Mouse (Mus musculus) cerebellum, adult 8-10 months (tissue): ENCODE results near the gene Zfp637.
"Not testable (repeated sequence)": the region's sequence is repeated elsewhere in the genome, so short reads cannot be mapped to it uniquely, and the experiment has no call there.

Experiments used
- DNase-seq: peaks from one replicate; pipeline ENCODE4 v3.0.0; 2022

The Zfp637 gene

GRCm38 (mm10) chr6:117868187-117868586 lies 27.2 kb downstream of the Zfp637 start:
- no peak for DNase-seq

GRCm38 (mm10) chr6:117871034-117871433 lies 30.1 kb downstream of the Zfp637 start:
- DNase-seq: no peak

- not testable (repeated sequence) for DNase-seq
Measured at GRCm38 (mm10) chr6:117873450-117873849, 32.5 kb downstream of the Zfp637 start.

- no peak for DNase-seq
Measured at GRCm38 (mm10) chr6:117874621-117875281, 33.8 kb downstream of the Zfp637 start.

- no peak for DNase-seq
Measured at GRCm38 (mm10) chr6:117878700-117879407, 37.9 kb downstream of the Zfp637 start.

- peak; percentile 100 for DNase-seq
Measured at GRCm38 (mm10) chr6:117879408-117880115, 38.6 kb downstream of the Zfp637 start.

- DNase-seq: no peak
Measured at GRCm38 (mm10) chr6:117880394-117880838, 39.4 kb downstream of the Zfp637 start.

- DNase-seq: no peak
Measured at GRCm38 (mm10) chr6:117881229-117881628, 40.2 kb downstream of the Zfp637 start.

- no peak for DNase-seq
Measured at GRCm38 (mm10) chr6:117881997-117882396, 41.0 kb downstream of the Zfp637 start.

GRCm38 (mm10) chr6:117885943-117886342 lies 45.0 kb downstream of the Zfp637 start:
- DNase-seq: no peak

GRCm38 (mm10) chr6:117888032-117888431 lies 47.1 kb downstream of the Zfp637 start:
- no peak for DNase-seq

- DNase-seq: no peak
Measured at GRCm38 (mm10) chr6:117888642-117889096, 47.7 kb downstream of the Zfp637 start.

- DNase-seq: no peak
Measured at GRCm38 (mm10) chr6:117890257-117890656, 49.3 kb downstream of the Zfp637 start.

- DNase-seq: no peak
Measured at GRCm38 (mm10) chr6:117891369-117892160, 50.6 kb downstream of the Zfp637 start.

GRCm38 (mm10) chr6:117892386-117892785 lies 51.4 kb downstream of the Zfp637 start:
- DNase-seq: no peak

- DNase-seq: no peak
Measured at GRCm38 (mm10) chr6:117893435-117893834, 52.5 kb downstream of the Zfp637 start.
